Mouse (Mus musculus) G1E (cell line): Measurements from ENCODE around the gene Rhob.

Experiments
- CTCF ChIP-seq: IDR thresholded peaks from 2 replicates; pipeline ENCODE4 v1.5.1; 2012; ENCODE audit warnings: low read depth, low read length, inconsistent platforms, mixed read lengths
- GATA1 ChIP-seq: IDR thresholded peaks from 2 replicates; pipeline ENCODE4 v1.6.1; 2012; ENCODE audit warnings: borderline replicate concordance, low read length, inconsistent platforms, mixed read lengths
- POLR2AphosphoS5 ChIP-seq: IDR thresholded peaks from 2 replicates; pipeline ENCODE4 v1.6.1; 2012; ENCODE audit warnings: low read depth, low read length, inconsistent platforms; ENCODE audit not compliant: insufficient replicate concordance
- TAL1 ChIP-seq: conservative IDR thresholded peaks from 2 replicates; pipeline ENCODE4 v1.6.1; 2012; ENCODE audit warnings: low read depth, low read length, inconsistent platforms, mixed read lengths

DNA sequence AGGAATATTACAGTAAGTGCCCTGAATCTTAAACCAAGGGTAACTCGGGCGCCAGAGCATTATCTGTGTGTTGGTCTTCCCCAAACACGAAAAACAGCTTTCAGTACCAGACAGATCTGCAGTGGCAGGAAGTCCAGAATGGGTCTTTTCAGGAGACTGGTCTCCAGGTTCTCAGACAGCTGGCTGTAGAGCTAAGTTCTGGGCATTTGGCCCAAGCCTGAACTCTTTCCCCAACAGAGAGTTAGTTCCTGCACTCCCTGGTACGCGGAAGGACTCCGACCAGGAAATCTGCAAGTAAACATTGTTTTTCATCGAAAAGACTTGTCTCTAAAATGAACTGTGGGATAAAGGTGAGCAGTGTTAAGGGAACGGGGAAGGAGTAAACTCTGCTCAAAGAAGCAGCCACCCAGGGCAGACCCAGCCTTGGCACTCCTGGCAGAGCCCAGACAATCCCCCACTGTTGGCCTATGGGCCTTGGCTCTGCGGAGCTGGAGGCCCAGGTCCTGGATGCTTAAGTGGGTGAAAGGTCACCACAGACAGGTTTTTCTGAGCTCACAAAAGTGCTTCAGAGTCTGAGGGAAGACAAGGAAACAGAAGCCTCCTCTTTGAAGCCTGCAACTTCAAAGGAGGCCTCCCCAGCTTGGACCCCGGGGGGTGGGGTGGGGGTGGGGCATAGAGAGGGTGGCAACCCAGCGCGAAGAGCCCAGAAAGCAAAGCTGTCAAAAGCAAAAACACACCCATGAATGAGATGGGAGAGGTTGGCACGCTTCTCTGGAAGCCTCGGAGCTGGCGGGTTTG is 3.7 kb downstream of the Rhob start:
- TF ChIP-seq CTCF = no peak
- TF ChIP-seq TAL1 = no peak
- no peak for TF ChIP-seq GATA1
- no peak for TF ChIP-seq POLR2AphosphoS5
